Mouse (Mus musculus) stomach, embryonic 15.5 days (tissue): ENCODE measurements at regions not wholly inside any gene's neighbourhood (a gene's known extent, or its start where the extent isn't known, plus 50 kb on each side); places are given as distances from the start of the nearest gene placed in this dataset.

Experiments used
- ATAC-seq: fragments of 200-750 bp; cut with Nextera tagmentation; 2 replicates; pipeline ENCODE4 v1.8.0; 2017; ENCODE audit warnings: low read depth, moderate number of reproducible peaks, moderate TSS enrichment; ENCODE audit not compliant: insufficient read depth, low FRiP score
- H3K27ac ChIP-seq: fragments of 300-500 bp; sonication (generic); 2 replicates; pipeline ENCODE4 v1.5.1; 2015; ENCODE audit warnings: mild to moderate bottlenecking, inconsistent platforms
- H3K27me3 ChIP-seq: fragments of 300-500 bp; sonication (generic); replicated peaks from 2 replicates; pipeline ENCODE4 v1.6.1; 2015; ENCODE audit warnings: inconsistent platforms
- H3K36me3 ChIP-seq: fragments of 300-500 bp; sonication (generic); 2 replicates; pipeline ENCODE4 v1.6.1; 2015; ENCODE audit warnings: inconsistent platforms
- H3K4me1 ChIP-seq: fragments of 300-500 bp; sonication (generic); 2 replicates; pipeline ENCODE4 v1.6.1; 2015; ENCODE audit warnings: inconsistent platforms
- H3K4me2 ChIP-seq: fragments of 300-500 bp; sonication (generic); 2 replicates; pipeline ENCODE4 v1.6.1; 2015; ENCODE audit warnings: mild to moderate bottlenecking, inconsistent platforms
- H3K4me3 ChIP-seq: fragments of 300-500 bp; sonication (generic); replicated peaks from 2 replicates; pipeline ENCODE4 v1.5.1; 2015; ENCODE audit warnings: inconsistent platforms
- H3K9ac ChIP-seq: fragments of 300-500 bp; sonication (generic); 2 replicates; pipeline ENCODE4 v1.6.1; 2015; ENCODE audit warnings: inconsistent platforms
- H3K9me3 ChIP-seq: fragments of 300-500 bp; sonication (generic); 2 replicates; pipeline ENCODE4 v1.6.1; 2016; ENCODE audit warnings: inconsistent platforms
- WGBS: fragments of 180-500 bp; shearing (Covaris S2); methylation state at CpG from one replicate; pipeline ENCODE4 v1.1.7; 2015; 5-methylcytosine and 5-hydroxymethylcytosine counted together

DNA sequence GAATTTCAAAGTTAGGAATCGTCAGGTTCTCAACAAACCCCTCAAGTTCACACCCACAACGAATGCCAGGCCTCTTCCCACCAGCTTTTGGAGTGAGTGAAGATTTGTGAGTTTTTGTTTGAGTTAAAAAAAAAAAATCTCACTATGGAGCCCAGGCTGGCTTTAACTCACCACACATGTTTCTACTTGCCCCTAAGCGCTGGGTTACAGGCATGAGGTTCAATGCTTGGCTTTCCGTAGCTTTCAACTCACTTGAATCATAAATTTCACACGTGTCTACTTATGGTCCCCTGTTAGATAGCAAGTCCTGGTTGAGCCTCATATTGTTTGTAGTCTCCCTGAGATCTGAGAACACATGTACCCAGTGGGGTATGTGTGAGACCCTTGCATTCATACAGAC lies 122.8 kb upstream of the Efna5 start:
- no peak overlapping the region for H3K4me2 ChIP-seq
- no peaks in the 10 kb centered on the region for H3K36me3 ChIP-seq
- H3K27me3 ChIP-seq, result no peaks in the 10 kb centered on the region
- H3K9ac ChIP-seq, result no peak overlapping the region
- H3K4me1 ChIP-seq, result 0 out of 2 replicates have a peak, but pooled peaks cover 6% of the 10 kb centered on the region
- H3K9me3 ChIP-seq, result no peaks in the 10 kb centered on the region
- WGBS, result 84% methylated on average over 5 of the region's 5 CpGs
- no peak for ATAC-seq
- no peak overlapping the region for H3K4me3 ChIP-seq
- no peak overlapping the region for H3K27ac ChIP-seq

DNA sequence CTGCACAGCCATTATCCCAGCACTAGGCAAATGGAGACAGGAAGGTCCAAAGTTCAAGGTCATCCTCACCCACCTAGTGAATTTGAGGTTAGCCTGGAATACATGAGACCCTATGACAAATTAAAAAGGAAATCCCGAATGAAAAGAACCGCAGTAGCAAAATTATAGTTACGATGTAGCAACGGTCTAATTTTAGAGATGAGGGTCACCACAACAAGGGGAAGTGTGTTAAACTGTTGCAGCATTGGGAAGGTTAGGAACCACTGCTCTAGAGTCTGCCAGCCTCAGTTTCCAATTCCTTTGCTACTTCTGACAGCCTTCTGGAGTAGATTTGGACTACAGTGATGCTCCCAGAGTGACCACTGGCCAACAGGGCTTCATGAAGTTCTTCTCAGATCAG lies 121.6 kb upstream of the Efna5 start:
- ATAC-seq, result no peak

DNA sequence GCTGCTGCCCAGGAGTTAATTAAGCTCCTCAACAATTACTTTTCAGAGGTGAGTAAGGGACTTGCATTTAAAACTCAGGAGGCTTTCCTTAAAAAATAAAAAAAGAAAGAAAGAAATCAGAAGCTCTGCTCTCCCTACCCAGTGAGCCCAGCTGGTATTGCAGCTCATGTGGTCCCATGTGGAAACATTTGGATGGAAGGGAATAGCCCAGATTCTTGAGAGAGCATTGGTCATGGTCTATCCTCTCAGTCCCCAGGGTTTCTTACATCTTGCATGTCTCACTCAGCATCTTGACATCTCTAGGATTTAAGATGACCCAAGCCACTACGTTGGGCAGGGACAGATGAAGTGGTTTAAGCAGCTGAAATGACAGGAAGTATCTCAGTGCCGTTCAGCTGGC lies 120.8 kb upstream of the Efna5 start:
- Histone ChIP-seq H3K27ac (no peak overlapping the region), H3K4me2 (no peak overlapping the region), H3K27me3 (no peaks in the 10 kb centered on the region), H3K36me3 (no peaks in the 10 kb centered on the region), H3K9me3 (no peaks in the 10 kb centered on the region), H3K4me3 (no peak overlapping the region), H3K9ac (no peak overlapping the region), H3K4me1 (no peaks in the 10 kb centered on the region)
- ATAC-seq, result no peak
- WGBS, result 32% methylated on average over 2 of the region's 2 CpGs

More for the DNA sequence above, 121.6 kb upstream of the Efna5 start:
- Histone ChIP-seq H3K4me3 (no peak overlapping the region), H3K36me3 (no peaks in the 10 kb centered on the region), H3K9me3 (no peaks in the 10 kb centered on the region), H3K27ac (no peak overlapping the region), H3K27me3 (no peaks in the 10 kb centered on the region), H3K9ac (no peak overlapping the region), H3K4me1 (0 out of 2 replicates have a peak, but pooled peaks cover under 1% of the 10 kb centered on the region), H3K4me2 (no peak overlapping the region)
- WGBS, result 91% methylated on average over 4 of the region's 4 CpGs

DNA sequence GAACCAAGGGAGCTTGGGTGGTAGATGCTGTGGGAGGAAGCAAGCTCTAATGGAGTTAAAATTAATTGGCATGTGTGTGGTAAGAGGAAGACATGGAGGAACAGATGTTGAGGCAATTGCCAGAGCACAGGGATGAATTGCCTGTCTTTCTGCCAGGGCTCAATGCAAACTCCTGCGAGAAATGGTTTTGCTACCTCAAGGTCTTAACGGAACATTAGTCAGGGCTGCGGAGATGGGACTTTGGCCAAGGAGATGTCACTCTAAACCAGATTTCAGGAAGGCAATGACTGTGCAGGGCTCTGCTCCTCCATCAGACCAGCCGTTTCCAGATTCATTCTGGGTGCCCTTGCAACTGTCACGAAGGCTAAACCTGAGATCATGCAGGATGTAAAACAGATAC lies 116.6 kb upstream of the Efna5 start:
- Histone ChIP-seq H3K4me2 (no peak overlapping the region), H3K4me1 (no peaks in the 10 kb centered on the region), H3K9me3 (no peaks in the 10 kb centered on the region), H3K36me3 (no peaks in the 10 kb centered on the region), H3K27ac (no peak overlapping the region), H3K4me3 (no peak overlapping the region), H3K9ac (no peak overlapping the region), H3K27me3 (no peaks in the 10 kb centered on the region)
- WGBS, result 57% methylated on average over 5 of the region's 5 CpGs
- ATAC-seq, result no peak

DNA sequence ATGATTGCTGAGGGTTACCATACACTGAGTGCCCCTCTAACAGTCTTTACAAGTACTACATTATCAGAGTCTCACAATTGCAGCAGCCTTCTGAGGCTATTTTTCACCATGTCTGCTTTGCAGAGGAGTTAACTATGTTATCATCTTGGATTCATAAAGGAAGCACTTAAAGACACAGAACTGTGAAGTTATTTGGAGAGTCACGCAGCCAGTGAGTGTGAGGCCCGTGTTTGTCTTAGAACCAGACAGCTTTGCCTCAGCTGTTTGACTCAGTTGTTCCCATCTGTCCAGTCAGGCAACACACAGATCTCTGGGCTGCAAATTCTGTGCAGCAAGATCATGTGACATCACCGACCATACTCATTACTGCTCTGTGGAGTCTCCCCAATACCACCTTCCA lies 114.2 kb upstream of the Efna5 start:
- H3K9me3 ChIP-seq, result no peaks in the 10 kb centered on the region
- H3K4me3 ChIP-seq, result no peak overlapping the region
- H3K9ac ChIP-seq, result no peak overlapping the region
- no peak overlapping the region for H3K27ac ChIP-seq
- no peaks in the 10 kb centered on the region for H3K27me3 ChIP-seq
- H3K4me2 ChIP-seq, result no peak overlapping the region
- no peaks in the 10 kb centered on the region for H3K36me3 ChIP-seq
- 64% methylated on average over 3 of the region's 3 CpGs for WGBS
- no peaks in the 10 kb centered on the region for H3K4me1 ChIP-seq
- no peak for ATAC-seq

DNA sequence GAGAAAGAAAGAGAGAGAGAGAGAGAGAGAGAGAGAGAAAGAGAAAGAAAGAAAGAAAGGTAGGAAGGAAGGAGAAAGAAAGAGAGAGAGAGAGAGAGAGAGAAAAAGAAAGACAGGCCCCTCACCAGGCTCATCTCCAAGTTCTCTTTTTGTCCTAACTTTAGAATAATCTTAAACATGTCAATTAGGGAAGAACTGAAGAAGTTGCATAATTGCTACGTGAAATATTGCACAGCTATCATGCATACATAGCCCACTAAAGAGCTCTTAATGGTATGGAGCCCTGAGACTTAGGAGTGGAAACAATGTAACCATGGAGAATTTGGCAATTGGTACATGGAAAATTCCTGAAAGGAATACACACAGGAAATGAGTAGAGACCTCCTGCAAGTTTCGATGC lies 111.9 kb upstream of the Efna5 start:
- Histone ChIP-seq H3K9ac (no peak overlapping the region), H3K4me3 (no peak overlapping the region), H3K4me2 (no peak overlapping the region), H3K27me3 (no peaks in the 10 kb centered on the region), H3K9me3 (no peaks in the 10 kb centered on the region), H3K4me1 (no peaks in the 10 kb centered on the region), H3K36me3 (no peaks in the 10 kb centered on the region), H3K27ac (no peak overlapping the region)
- 75% methylated on average over 2 of the region's 2 CpGs for WGBS
- no peak for ATAC-seq

DNA sequence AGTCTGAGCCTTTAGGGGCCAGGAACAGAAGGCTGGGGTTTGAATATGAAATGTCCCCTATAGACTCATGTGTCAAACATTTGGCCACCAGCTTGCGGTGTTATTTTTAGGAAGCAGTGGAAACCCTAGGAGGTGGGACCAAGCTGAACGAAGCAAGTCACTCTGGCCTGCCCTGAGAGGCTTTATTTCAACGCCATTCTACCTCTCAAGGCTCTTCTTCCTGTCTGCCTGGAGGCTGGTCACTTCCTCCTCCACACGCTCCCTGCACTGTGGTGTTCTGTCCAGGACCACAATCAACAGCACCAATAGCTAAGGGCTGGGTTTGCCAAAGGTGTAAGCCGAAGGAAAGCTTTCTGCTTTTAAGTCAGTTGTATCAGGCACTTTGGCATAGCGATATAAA lies 105.2 kb upstream of the Efna5 start:
- no peak for ATAC-seq
- no peaks in the 10 kb centered on the region for H3K36me3 ChIP-seq
- no peak overlapping the region for H3K4me2 ChIP-seq
- H3K9ac ChIP-seq, result no peak overlapping the region
- no peaks in the 10 kb centered on the region for H3K9me3 ChIP-seq
- H3K27ac ChIP-seq, result no peak overlapping the region
- H3K27me3 ChIP-seq, result no peaks in the 10 kb centered on the region
- 72% methylated on average over 6 of the region's 6 CpGs for WGBS
- H3K4me3 ChIP-seq, result no peak overlapping the region
- no peaks in the 10 kb centered on the region for H3K4me1 ChIP-seq

DNA sequence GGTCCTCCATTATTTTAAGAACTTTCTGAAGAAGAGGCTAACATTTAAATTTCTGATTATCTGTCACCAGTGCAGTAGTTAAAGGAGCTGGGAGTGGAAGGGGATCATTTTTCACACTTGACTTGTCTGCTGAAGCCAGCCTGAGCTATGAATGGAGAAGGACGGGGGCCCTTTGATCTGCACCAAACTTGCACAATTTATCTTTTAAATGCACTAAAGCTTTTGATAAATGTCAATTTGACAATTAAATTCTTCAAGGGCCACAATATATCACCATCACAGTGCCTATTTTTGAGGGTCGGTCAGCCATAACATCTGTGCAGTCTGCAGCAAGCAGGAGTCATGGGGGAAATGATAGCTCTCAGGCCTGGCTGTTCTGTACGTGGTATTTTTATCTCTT lies 99.2 kb upstream of the Efna5 start:
- H3K4me1 ChIP-seq, result no peaks in the 10 kb centered on the region
- H3K27ac ChIP-seq, result no peak overlapping the region
- H3K4me3 ChIP-seq, result no peak overlapping the region
- H3K36me3 ChIP-seq, result no peaks in the 10 kb centered on the region
- H3K27me3 ChIP-seq, result no peaks in the 10 kb centered on the region
- ATAC-seq, result no peak
- no peak overlapping the region for H3K4me2 ChIP-seq
- no peak overlapping the region for H3K9ac ChIP-seq
- H3K9me3 ChIP-seq, result no peaks in the 10 kb centered on the region
- 21% methylated on average over 3 of the region's 3 CpGs for WGBS

DNA sequence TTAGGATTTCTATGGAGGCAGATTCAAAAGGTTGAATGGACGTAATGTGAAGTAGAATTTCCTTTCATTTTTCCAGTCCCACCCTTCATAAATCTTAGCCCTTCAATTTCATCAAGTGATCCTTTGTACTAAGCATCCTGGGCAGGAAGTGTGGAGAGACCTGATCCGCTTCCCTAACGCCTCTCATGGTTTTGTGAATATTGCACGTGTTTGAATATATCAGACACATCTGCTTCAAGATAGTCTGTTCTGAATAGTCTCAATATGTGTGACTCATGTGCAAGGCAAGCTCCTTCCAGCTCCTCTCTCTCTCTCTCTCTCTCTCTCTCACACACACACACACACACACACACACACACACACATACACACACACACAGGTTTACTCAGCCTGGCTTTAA lies 96.4 kb upstream of the Efna5 start:
- H3K27me3 ChIP-seq, result no peaks in the 10 kb centered on the region
- no peaks in the 10 kb centered on the region for H3K9me3 ChIP-seq
- no peak overlapping the region for H3K4me3 ChIP-seq
- WGBS, result 53% methylated on average over 4 of the region's 4 CpGs
- no peak for ATAC-seq
- H3K4me1 ChIP-seq, result no peaks in the 10 kb centered on the region
- no peaks in the 10 kb centered on the region for H3K36me3 ChIP-seq
- no peak overlapping the region for H3K4me2 ChIP-seq
- H3K27ac ChIP-seq, result no peak overlapping the region
- H3K9ac ChIP-seq, result no peak overlapping the region

DNA sequence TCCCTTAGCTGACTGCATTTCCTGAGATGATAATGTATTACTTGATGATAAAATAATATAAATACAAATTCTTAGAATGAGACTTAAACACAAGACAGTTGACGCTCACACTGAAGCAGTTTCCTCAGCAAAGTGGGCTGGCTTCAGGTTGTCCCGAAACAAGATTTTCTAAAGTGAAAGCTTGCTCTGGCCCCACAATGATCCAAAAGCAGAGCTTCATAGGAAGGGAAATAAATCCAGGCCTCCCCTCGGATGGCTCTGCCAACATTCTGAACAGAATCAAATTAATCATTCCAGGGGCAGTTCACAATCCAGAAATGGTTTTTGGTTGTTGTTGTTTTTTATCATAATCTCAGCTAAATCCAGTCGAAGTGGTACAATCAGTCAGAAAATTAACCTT lies 96.0 kb upstream of the Efna5 start:
- Histone ChIP-seq H3K36me3 (no peaks in the 10 kb centered on the region), H3K4me3 (no peak overlapping the region), H3K4me1 (no peaks in the 10 kb centered on the region), H3K27me3 (no peaks in the 10 kb centered on the region), H3K27ac (no peak overlapping the region), H3K9me3 (no peaks in the 10 kb centered on the region), H3K4me2 (no peak overlapping the region), H3K9ac (no peak overlapping the region)
- ATAC-seq, result no peak
- 61% methylated on average over 4 of the region's 4 CpGs for WGBS

DNA sequence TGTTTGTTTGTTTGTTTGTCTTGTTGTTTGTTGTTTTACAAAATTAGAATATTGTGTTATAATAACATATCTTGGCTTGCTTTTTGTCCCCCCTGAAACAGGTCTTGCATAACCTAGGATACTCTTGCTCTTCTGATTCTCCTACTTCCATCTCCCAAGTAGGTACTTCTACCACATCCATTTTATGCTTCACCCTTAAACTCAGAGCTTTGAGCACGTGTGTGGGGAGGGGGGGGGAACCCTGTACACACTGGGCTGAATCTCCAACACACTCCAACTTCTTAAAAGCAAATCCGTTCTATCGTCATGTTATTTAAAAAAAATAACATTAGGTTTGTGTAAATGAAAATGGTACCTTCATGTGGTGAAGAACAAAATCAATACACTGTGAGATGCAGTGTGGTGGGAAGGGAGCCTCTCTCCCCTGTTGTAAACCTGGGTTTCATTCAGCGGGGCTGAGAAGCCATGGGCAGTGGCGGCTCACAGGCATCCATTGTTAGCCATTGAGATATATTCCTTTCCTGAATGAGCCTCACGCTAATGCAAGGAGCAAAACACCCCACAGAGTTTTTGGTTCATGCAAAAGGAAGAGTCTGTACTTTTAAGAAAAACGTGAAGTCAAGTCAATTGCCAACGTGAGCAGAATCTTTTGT lies 93.6 kb upstream of the Efna5 start:
- Histone ChIP-seq H3K4me3 (no peak overlapping the region), H3K9me3 (no peaks in the 10 kb centered on the region), H3K4me2 (no peak overlapping the region), H3K36me3 (no peaks in the 10 kb centered on the region), H3K9ac (no peak overlapping the region), H3K27me3 (no peaks in the 10 kb centered on the region), H3K27ac (no peak overlapping the region), H3K4me1 (no peaks in the 10 kb centered on the region)
- no peak for ATAC-seq
- 78% methylated on average over 8 of the region's 8 CpGs for WGBS

DNA sequence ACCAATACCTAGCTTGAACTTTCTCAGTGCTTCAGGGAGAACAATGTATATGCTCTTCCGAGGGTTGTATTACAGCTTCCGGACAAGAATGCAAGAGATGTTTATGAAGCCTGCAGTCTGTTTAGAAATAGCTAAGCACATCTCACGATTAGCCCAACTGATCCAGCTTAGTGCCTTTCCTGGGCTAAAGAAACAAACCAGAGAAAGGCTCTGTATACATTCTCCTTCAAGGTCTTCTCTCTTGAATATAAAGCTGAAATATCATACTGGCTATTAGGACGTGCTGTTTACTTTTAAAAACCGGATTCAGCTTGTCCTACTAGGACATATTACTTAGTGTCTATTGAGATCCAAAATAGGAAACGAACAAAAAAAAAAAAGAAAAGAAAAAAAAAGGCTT lies 87.9 kb upstream of the Efna5 start:
- ATAC-seq, result no peak
- Histone ChIP-seq H3K9me3 (no peaks in the 10 kb centered on the region), H3K27ac (no peak overlapping the region), H3K4me1 (no peaks in the 10 kb centered on the region), H3K9ac (no peak overlapping the region), H3K4me3 (no peak overlapping the region), H3K4me2 (no peak overlapping the region), H3K27me3 (no peaks in the 10 kb centered on the region), H3K36me3 (no peaks in the 10 kb centered on the region)
- WGBS, result 29% methylated on average over 6 of the region's 6 CpGs

DNA sequence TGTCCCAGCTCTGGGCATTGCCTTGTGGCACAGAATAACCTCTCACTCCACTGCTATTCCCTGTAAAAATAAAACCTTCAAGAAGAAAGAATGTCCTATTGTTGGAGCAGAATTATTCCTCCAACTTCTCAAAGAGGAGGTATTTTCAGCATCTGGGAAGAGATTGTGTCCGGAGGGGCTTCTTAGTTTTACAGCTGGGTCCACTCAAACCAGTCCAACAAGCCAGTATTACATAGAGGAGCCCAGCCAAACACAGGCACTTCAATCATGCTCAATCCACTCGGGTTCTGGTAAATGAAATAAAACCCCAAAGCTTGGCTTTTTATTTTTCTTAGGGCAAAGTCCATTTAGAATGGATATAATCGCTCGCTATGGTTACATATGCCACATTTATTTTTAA lies 82.7 kb upstream of the Efna5 start:
- 47% methylated on average over 4 of the region's 4 CpGs for WGBS
- 0 out of 2 replicates have a peak, but pooled peaks cover 6% of the 10 kb centered on the region for H3K4me1 ChIP-seq
- no peak overlapping the region for H3K4me2 ChIP-seq
- H3K4me3 ChIP-seq, result no peak overlapping the region
- H3K9ac ChIP-seq, result no peak overlapping the region
- no peaks in the 10 kb centered on the region for H3K27me3 ChIP-seq
- H3K27ac ChIP-seq, result no peak overlapping the region
- H3K36me3 ChIP-seq, result no peaks in the 10 kb centered on the region
- ATAC-seq, result no peak
- H3K9me3 ChIP-seq, result no peaks in the 10 kb centered on the region
